Mouse (Mus musculus) hindbrain, embryonic 13.5 days (tissue): ENCODE measurements around the gene Erc2. TPM values are rescaled to one million over a fixed set of nuclear protein-coding genes. Genes with fewer than 3 reads are reported as not detected.

Experiments used
- ATAC-seq: fragments of 200-750 bp; cut with Nextera tagmentation; 2 replicates; pipeline ENCODE4 v1.8.0; 2017; ENCODE audit warnings: moderate TSS enrichment; ENCODE audit not compliant: low FRiP score
- H3K27ac ChIP-seq: fragments of 300-500 bp; sonication (generic); 2 replicates; pipeline ENCODE4 v1.5.1; 2015; ENCODE audit warnings: inconsistent platforms, mild to moderate bottlenecking, moderate library complexity
- H3K27me3 ChIP-seq: fragments of 300-500 bp; sonication (generic); 2 replicates; pipeline ENCODE4 v1.6.1; 2015; ENCODE audit warnings: mild to moderate bottlenecking, inconsistent platforms
- H3K36me3 ChIP-seq: fragments of 300-500 bp; sonication (generic); 2 replicates; pipeline ENCODE4 v1.6.1; 2015; ENCODE audit warnings: mild to moderate bottlenecking, inconsistent platforms
- H3K4me1 ChIP-seq: fragments of 300-500 bp; sonication (generic); replicated peaks from 2 replicates; pipeline ENCODE4 v1.6.1; 2015; ENCODE audit warnings: inconsistent platforms
- H3K4me2 ChIP-seq: fragments of 300-500 bp; sonication (generic); 2 replicates; pipeline ENCODE4 v1.6.1; 2015; ENCODE audit warnings: inconsistent platforms, mild to moderate bottlenecking, moderate library complexity
- H3K4me3 ChIP-seq: fragments of 300-500 bp; sonication (generic); 2 replicates; pipeline ENCODE4 v1.5.1; 2015; ENCODE audit warnings: mild to moderate bottlenecking, inconsistent platforms
- H3K9ac ChIP-seq: fragments of 300-500 bp; sonication (generic); 2 replicates; pipeline ENCODE4 v1.6.1; 2015; ENCODE audit warnings: mild to moderate bottlenecking, inconsistent platforms
- H3K9me3 ChIP-seq: fragments of 300-500 bp; sonication (generic); 2 replicates; pipeline ENCODE4 v1.6.1; 2016; ENCODE audit warnings: inconsistent platforms
- WGBS: fragments of 180-500 bp; shearing (Covaris S2); methylation state at CpG from one replicate; pipeline ENCODE4 v1.1.7; 2015; 5-methylcytosine and 5-hydroxymethylcytosine counted together
- polyA plus RNA-seq: library from polyadenylated mRNA; unstranded; fragments of >200 nt; fragmentation: Nextera tagmentation; extraction: Ambion mirVana; gene quantifications from 2 replicates; pipeline ENCODE4 v1.2.1, GENCODE M21; 2015

Erc2 gene
- polyA plus RNA-seq, 1 experiment from 2014 or later = 79.8 TPM

DNA sequence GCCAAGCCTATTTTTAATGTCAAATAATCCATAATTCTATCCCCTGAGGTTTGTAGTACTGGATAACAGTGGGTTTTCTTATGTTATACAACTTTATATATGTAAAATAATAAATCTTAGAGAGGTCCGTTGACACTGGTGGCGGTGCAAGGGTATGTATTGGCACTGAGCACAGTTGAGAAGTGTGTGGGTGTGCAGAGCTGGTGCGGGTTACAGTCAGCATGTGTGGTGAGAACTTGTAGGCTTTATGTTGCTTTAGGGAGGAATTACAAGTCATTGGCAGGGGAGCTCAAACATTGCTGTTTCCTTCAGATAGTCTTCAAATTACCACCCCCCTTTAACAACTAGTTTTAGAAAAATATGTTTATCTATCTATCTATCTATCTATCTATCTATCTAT is 305.1 kb downstream of the Erc2 start:
- Histone ChIP-seq H3K4me2 (no peak overlapping the region), H3K36me3 (peaks cover 7% of the 10 kb centered on the region; the same call in 1 of the 2 replicates), H3K9me3 (no peaks in the 10 kb centered on the region), H3K27ac (no peak overlapping the region), H3K4me1 (no peaks in the 10 kb centered on the region), H3K9ac (no peak overlapping the region), H3K27me3 (no peaks in the 10 kb centered on the region), H3K4me3 (no peak overlapping the region)
- ATAC-seq = no peak
- WGBS = 97% methylated on average over 3 of the region's 3 CpGs

DNA sequence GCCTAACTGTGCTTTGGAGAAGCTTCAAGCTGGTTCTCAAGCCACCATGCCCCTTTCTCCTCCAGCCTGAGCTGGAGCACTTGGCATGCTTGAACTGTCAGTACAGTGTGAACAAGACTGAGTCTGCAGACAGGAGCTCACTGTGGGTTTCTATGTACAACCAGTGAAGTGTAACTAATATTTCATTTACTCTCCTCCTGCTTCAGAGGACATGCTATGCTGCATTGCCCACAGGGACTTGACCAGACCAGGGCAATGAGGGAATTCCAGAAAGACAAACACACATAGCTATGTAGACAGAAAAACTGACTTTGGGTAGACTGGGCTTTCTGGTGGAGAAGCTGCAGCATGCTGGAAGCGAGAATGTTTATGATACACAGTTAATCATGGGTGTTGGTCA is 311.3 kb downstream of the Erc2 start:
- ATAC-seq = no peak
- peaks cover 15% of the 10 kb centered on the region for H3K4me1 ChIP-seq
- H3K9ac ChIP-seq = no peak overlapping the region
- H3K9me3 ChIP-seq = no peaks in the 10 kb centered on the region
- no peak overlapping the region for H3K4me2 ChIP-seq
- no peaks in the 10 kb centered on the region for H3K36me3 ChIP-seq
- no peaks in the 10 kb centered on the region for H3K27me3 ChIP-seq
- H3K4me3 ChIP-seq = no peak overlapping the region
- 87% methylated on average over 1 of the region's 1 CpGs for WGBS
- no peak overlapping the region for H3K27ac ChIP-seq

DNA sequence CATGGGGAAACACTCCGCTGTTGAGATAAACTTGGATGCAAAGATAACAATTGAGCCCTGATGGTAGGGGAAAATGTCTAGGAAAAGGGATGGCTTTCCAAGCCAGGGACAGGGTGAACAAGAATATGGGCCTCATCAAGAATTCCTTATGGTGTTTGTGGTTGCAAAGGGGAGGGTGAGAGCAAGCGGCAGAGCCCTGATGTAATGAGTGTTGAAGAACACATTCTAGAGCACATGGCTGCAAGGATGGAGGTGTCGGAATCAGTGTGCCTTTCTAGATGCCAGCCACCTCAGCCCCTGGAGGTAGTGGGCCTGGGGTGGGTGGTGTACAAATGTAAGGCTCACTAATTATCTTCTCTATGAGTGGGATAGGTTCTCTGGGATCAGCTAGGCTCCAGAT is 313.5 kb downstream of the Erc2 start:
- peaks cover 15% of the 10 kb centered on the region for H3K4me1 ChIP-seq
- H3K9me3 ChIP-seq = no peaks in the 10 kb centered on the region
- 94% methylated on average over 3 of the region's 3 CpGs for WGBS
- no peaks in the 10 kb centered on the region for H3K27me3 ChIP-seq
- no peak for ATAC-seq
- no peak overlapping the region for H3K4me3 ChIP-seq
- no peak overlapping the region for H3K9ac ChIP-seq
- H3K4me2 ChIP-seq = no peak overlapping the region
- no peak overlapping the region for H3K27ac ChIP-seq
- H3K36me3 ChIP-seq = no peaks in the 10 kb centered on the region

- Histone ChIP-seq H3K4me1 (peaks cover 15% of the 10 kb centered on the region), H3K4me2 (no peak overlapping the region)
- ATAC-seq = no peak
Observed at GRCm38 (mm10) chr14:27937922-27938321, 315.7 kb downstream of the Erc2 start.

GRCm38 (mm10) chr14:27945276-27945675 is 323.0 kb downstream of the Erc2 start:
- Histone ChIP-seq H3K9ac (no peak overlapping the region), H3K4me3 (no peak overlapping the region), H3K27me3 (no peaks in the 10 kb centered on the region), H3K36me3 (no peaks in the 10 kb centered on the region), H3K9me3 (no peaks in the 10 kb centered on the region), H3K4me1 (0 out of 2 replicates have a peak, but pooled peaks cover 2% of the 10 kb centered on the region), H3K4me2 (no peak overlapping the region), H3K27ac (no peak overlapping the region)
- WGBS = 44% methylated on average over 1 of the region's 1 CpGs
- no peak for ATAC-seq

More at GRCm38 (mm10) chr14:27937922-27938321, 315.7 kb downstream of the Erc2 start:
- Histone ChIP-seq H3K36me3 (no peaks in the 10 kb centered on the region), H3K9ac (no peak overlapping the region), H3K27ac (no peak overlapping the region), H3K4me3 (no peak overlapping the region), H3K9me3 (no peaks in the 10 kb centered on the region), H3K27me3 (no peaks in the 10 kb centered on the region)
- 59% methylated on average over 2 of the region's 2 CpGs for WGBS

- Histone ChIP-seq H3K27me3 (no peaks in the 10 kb centered on the region), H3K4me1 (0 out of 2 replicates have a peak, but pooled peaks cover 2% of the 10 kb centered on the region), H3K9ac (no peak overlapping the region), H3K27ac (no peak overlapping the region), H3K4me3 (no peak overlapping the region), H3K9me3 (no peaks in the 10 kb centered on the region), H3K36me3 (no peaks in the 10 kb centered on the region), H3K4me2 (no peak overlapping the region)
- WGBS = 71% methylated on average over 5 of the region's 5 CpGs
- ATAC-seq = no peak
Observed at GRCm38 (mm10) chr14:27946211-27946610, 324.0 kb downstream of the Erc2 start.

- H3K27me3 ChIP-seq = no peaks in the 10 kb centered on the region
- no peaks in the 10 kb centered on the region for H3K9me3 ChIP-seq
- H3K4me2 ChIP-seq = no peak overlapping the region
- H3K27ac ChIP-seq = no peak overlapping the region
- 0 out of 2 replicates have a peak, but pooled peaks cover 2% of the 10 kb centered on the region for H3K4me1 ChIP-seq
- H3K4me3 ChIP-seq = no peak overlapping the region
- no peak for ATAC-seq
- H3K9ac ChIP-seq = no peak overlapping the region
- WGBS = 73% methylated on average over 8 of the region's 8 CpGs
- H3K36me3 ChIP-seq = no peaks in the 10 kb centered on the region
Observed at GRCm38 (mm10) chr14:27948391-27948790, 326.2 kb downstream of the Erc2 start.

DNA sequence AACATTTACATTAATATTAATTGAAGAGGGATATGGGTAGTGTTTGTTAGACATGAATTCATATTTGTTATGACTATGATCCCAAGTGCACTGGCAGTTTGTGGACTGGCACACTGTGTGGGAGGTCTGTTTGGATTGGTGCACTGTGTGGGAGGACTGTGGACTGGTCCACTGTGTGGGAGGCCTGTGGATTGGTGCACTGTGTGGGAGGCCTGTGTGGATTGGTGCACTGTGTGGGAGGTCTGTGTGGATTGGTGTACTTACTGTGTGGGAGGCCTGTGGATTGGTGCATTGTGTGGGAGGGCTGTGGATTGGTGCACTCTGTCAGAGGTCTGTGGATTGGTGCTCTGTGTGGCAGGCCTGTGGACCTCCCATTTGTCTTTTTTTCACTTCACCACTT is 331.6 kb downstream of the Erc2 start:
- no peak overlapping the region for H3K4me2 ChIP-seq
- no peak for ATAC-seq
- H3K27ac ChIP-seq = no peak overlapping the region
- H3K4me3 ChIP-seq = no peak overlapping the region
- no peaks in the 10 kb centered on the region for H3K4me1 ChIP-seq
- no peak overlapping the region for H3K9ac ChIP-seq
- no peaks in the 10 kb centered on the region for H3K27me3 ChIP-seq
- peaks cover 5% of the 10 kb centered on the region; the same call in 1 of the 2 replicates for H3K9me3 ChIP-seq
- H3K36me3 ChIP-seq = no peaks in the 10 kb centered on the region

GRCm38 (mm10) chr14:27956801-27957200 is 334.6 kb downstream of the Erc2 start:
- Histone ChIP-seq H3K27me3 (no peaks in the 10 kb centered on the region), H3K9me3 (peaks cover 5% of the 10 kb centered on the region; the same call in 1 of the 2 replicates), H3K36me3 (no peaks in the 10 kb centered on the region), H3K27ac (no peak overlapping the region), H3K9ac (no peak overlapping the region), H3K4me1 (no peaks in the 10 kb centered on the region), H3K4me3 (no peak overlapping the region), H3K4me2 (no peak overlapping the region)
- ATAC-seq = no peak
- WGBS = 48% methylated on average over 2 of the region's 2 CpGs

GRCm38 (mm10) chr14:27973701-27974100 is 351.5 kb downstream of the Erc2 start:
- Histone ChIP-seq H3K4me2 (no peak overlapping the region), H3K9me3 (no peaks in the 10 kb centered on the region), H3K27me3 (no peaks in the 10 kb centered on the region), H3K36me3 (no peaks in the 10 kb centered on the region), H3K27ac (no peak overlapping the region), H3K4me1 (no peaks in the 10 kb centered on the region), H3K9ac (no peak overlapping the region), H3K4me3 (no peak overlapping the region)
- WGBS = 89% methylated on average over 6 of the region's 6 CpGs
- no peak for ATAC-seq

GRCm38 (mm10) chr14:27975661-27976060 is 353.4 kb downstream of the Erc2 start:
- H3K27me3 ChIP-seq = no peaks in the 10 kb centered on the region
- no peaks in the 10 kb centered on the region for H3K4me1 ChIP-seq
- ATAC-seq = no peak
- H3K27ac ChIP-seq = no peak overlapping the region
- no peak overlapping the region for H3K9ac ChIP-seq
- no peak overlapping the region for H3K4me2 ChIP-seq
- H3K4me3 ChIP-seq = no peak overlapping the region
- no peaks in the 10 kb centered on the region for H3K9me3 ChIP-seq
- WGBS = 73% methylated on average over 1 of the region's 1 CpGs
- H3K36me3 ChIP-seq = no peaks in the 10 kb centered on the region

DNA sequence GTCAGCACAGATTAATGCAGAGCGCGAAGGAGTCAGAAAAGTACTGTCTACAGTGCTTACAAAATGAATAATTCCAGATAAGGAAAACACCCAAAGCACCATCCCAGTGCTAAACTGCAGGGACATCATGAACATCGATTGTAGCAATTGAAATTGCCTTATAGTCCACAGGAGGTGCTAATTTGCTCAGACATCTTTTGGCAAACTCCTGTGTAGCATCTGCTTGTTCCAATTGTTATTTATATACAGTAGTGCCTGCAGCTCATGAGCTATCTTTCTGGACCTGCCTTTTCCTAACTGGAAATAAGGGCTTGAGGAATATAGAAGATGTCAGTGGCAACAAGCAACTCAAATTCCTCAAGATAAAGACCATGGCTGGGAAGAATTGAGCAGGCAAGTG is 362.5 kb downstream of the Erc2 start:
- no peaks in the 10 kb centered on the region for H3K27me3 ChIP-seq
- ATAC-seq = no peak
- no peak overlapping the region for H3K27ac ChIP-seq
- 79% methylated on average over 3 of the region's 3 CpGs for WGBS
- H3K4me3 ChIP-seq = no peak overlapping the region
- H3K9me3 ChIP-seq = no peaks in the 10 kb centered on the region
- H3K4me1 ChIP-seq = peaks cover 11% of the 10 kb centered on the region; the same call in 1 of the 2 replicates
- H3K9ac ChIP-seq = no peak overlapping the region
- H3K36me3 ChIP-seq = no peaks in the 10 kb centered on the region
- H3K4me2 ChIP-seq = no peak overlapping the region

GRCm38 (mm10) chr14:27985201-27985600 is 363.0 kb downstream of the Erc2 start:
- 69% methylated on average over 5 of the region's 5 CpGs for WGBS
- Histone ChIP-seq H3K9me3 (no peaks in the 10 kb centered on the region), H3K27me3 (no peaks in the 10 kb centered on the region), H3K4me3 (no peak overlapping the region), H3K9ac (no peak overlapping the region), H3K27ac (no peak overlapping the region), H3K36me3 (no peaks in the 10 kb centered on the region), H3K4me1 (peaks cover 11% of the 10 kb centered on the region; the same call in 1 of the 2 replicates), H3K4me2 (no peak overlapping the region)
- 0 out of 2 replicates have a peak, but pooled peaks have one; percentile 17 for ATAC-seq
